Mouse (Mus musculus) CD4-positive, CD25-positive, alpha-beta regulatory T cell, adult 4 months (primary cell): ENCODE measurements around the gene Scml2. TPM values are rescaled to one million over a fixed set of nuclear protein-coding genes. Genes with fewer than 3 reads are reported as not detected.
"Not testable (repeated sequence)": the region's sequence is repeated elsewhere in the genome, so short reads cannot be mapped to it uniquely, and the experiment has no call there.

Experiments
- ATAC-seq: one replicate; pipeline ENCODE4 v1.8.0; 2017
- polyA plus RNA-seq, 2 experiments: library from polyadenylated mRNA; unstranded; fragments of 100-300 nt; shearing (Covaris generic); gene quantifications; one replicate each; pipeline ENCODE4 v1.2.1; 2017

The Scml2 gene
- not detected for polyA plus RNA-seq

DNA sequence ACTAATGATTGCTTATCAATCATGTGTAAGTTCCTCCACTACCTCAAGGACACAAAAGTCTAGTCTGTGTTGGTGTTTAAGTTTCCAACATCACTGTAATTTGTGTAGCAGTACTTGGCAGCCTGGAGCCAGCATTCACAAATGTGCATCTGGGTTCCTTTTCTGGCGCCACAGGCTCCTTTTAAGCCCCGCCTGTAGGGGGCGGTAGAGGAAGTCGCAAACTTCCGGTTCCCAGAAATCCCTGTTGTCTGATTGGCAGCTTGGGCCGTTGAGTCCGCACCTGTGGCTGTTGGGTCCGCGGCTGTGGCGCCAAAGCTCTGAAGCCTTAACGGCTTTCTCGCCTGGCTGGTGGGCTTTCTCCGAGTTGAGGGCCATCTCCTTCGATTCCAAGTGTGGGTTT, at the start of gene Scml2:
TSS of gene Scml2 (plus strand) at position 301 of the 400 bp plus-strand sequence.
- ATAC-seq: not testable (repeated sequence)

DNA sequence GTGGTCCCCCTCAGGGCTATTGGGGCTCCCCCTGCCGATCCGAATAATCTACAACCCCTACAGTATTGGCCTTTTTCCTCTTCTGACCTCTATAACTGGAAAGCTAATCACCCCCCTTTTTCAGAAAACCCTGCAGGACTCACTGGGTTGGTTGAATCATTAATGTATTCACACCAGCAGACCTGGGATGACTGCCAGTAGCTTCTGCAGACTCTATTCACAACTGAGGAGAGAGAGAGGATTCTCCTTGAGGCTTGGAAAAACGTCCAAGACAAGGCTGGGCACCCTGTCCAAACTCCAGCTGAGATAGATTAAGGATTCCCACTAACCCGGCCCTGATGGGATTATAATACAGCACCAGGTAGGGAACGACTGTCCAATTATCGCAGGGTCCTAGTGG, 41.4 kb upstream of the Scml2 start:
- not testable (repeated sequence) for ATAC-seq

DNA sequence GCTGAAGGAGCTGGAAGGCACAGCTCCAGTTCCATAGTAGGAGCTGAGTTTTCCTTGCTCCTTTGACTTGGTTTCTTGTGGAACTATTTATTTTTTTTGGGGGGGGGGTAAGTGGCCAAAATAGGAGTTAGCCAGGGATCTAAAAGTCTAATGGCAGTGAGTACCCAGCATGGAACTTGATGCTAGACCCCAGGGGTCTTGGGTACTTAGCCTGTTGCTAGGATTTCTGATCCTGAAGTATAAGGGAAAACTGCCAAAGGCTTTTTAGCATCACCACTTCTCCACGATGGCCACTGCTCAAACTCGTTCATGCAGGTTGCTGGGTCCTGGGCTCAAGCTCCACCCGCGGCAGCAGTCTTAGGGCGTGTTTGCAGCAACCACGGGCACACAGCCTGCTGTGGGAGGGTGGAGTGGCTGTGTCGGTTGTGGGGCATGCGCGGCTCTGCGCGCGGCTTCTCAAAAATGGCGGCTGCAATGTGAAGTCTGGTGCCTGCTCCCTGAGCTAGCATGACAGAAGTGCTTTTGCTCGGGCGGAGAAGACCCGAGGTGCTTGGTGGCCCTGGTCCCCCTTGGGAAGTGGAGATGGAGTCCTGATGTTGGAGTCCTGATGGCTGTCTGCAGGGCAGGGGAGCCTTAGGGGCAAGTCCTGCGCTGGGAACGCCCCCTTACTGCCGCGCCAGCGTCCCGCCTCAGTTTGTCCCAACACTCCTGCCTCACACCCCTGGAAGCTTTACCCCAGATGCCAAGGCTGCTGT, 45.5 kb downstream of the Scml2 start:
- ATAC-seq: peak; percentile 63

DNA sequence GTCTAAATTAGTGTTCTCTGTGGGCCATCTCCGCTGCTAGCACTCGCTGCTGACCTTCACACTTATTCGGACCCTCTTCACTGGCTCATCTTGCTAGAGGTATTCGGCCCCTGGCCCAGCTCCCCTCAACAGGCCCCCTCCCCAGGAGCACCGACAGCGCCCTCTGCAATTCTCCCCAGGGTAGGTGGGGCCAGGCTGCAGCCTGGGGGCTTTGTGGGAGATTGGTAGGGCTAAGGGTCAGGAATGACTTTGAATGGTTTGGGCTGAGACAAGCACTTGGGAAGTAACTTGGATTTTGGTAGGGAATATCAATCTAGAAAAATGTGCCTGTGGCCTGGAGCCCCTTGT, 46.0 kb downstream of the Scml2 start:
- ATAC-seq: no peak

DNA sequence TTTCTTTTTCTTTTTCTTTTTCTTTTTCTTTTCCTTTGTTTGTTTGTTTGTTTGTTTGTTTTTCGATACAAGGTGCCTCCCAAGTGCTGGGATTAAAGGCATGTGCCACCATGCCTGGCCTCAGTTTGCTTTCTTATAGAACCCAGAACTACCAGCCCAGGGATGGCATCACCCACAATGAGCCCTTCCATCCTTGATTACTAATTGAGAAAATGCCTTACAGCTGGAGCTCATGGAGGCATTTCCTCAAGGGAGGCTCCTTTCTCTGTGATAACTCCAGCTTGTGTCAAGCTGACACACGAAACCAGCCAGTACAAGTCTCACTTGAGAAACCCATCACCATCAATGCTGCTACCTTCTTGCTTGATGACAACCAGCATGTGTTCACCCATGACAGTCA, 170.2 kb downstream of the Scml2 start, which contains the start of gene Gm15262:
TSS of gene Gm15262 (plus strand) at position 301 of the 400 bp plus-strand sequence.
- ATAC-seq: not testable (repeated sequence)

Other genes with a start within 250 kb of the Scml2 start
- gene Gja6, start 210.1 kb upstream of the Scml2 start, polyA plus RNA-seq: not detected
- gene Cdkl5, start 122.5 kb upstream of the Scml2 start, polyA plus RNA-seq: under 1 TPM; 0.46 to 0.55 TPM
- gene Gm15262, start 170.3 kb downstream of the Scml2 start, polyA plus RNA-seq: not detected